Mouse (Mus musculus): ENCODE results near the gene Brap. TPM values are rescaled to one million over a fixed set of nuclear protein-coding genes. Genes with fewer than 3 reads are reported as not detected.
"Not testable (repeated sequence)": the region's sequence is repeated elsewhere in the genome, so short reads cannot be mapped to it uniquely, and the experiment has no call there.

The Brap gene
- polyA plus RNA-seq (2015; fragmentation: Nextera tagmentation; extraction: Ambion mirVana) = 37.3 and 39.2 TPM in 2 replicates

DNA sequence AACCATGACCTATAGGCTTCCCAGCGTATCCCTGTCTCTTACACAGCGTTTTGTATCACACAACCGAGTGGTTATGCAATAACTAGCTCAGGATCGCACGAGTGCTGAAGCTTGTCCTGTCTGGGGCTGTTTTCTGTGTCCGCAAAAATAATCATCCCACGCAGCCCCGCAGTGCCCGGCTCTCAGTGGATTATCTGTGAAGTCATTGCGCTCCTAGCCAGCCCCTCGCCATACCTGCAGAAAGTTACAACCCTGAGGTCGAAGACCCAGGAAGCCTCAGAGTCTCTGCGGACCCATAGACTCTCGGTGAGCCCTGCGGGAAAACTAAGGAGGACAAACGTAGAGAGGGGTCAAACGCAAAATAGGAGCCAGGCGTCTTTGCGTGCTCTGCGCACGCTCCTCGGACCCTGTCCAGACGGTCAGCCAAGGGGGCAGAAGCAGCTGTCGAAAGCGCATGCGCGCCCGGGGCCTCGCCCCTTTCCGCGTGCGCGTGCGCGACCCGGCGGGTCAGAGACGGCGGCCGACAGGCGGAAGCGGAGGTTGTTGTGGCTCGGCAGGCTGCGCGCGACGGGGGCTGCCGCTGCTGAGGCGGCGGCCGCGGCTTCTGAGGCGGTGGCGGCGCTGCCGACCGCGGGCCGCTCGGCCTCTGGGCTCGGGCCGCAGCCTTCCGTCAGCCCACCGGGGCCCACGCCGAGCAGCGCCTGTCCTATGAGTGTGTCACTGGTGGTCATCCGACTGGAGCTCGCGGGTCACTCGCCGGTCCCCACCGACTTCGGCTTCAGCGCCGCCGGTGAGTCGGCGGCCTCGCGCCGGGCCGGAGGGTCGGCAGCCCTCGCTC is at the start of gene Brap, which contains the start of gene Acad10:
Brap (plus strand) TSS at position 505 of the 838 bp plus-strand sequence.
Acad10 (minus strand) TSS at position 456 of the 838 bp plus-strand sequence.
- Histone ChIP-seq H3K27me3 (ENCODE audit: insufficient read depth, low read length) (no peaks in the 10 kb centered on the region), H3K4me2 (ENCODE audit: low read length) (peak within 1 kb of the TSS; percentile 72), H3K9ac (ENCODE audit: low read depth, low read length) (peak within 1 kb of the TSS; percentile 96), H3K27ac (peak within 1 kb of the TSS; percentile 75), H3K36me3 (ENCODE audit: insufficient read depth, low read length) (peaks cover 18% of the 10 kb centered on the region; the same call in 1 of the 2 replicates), H3K4me1 (replicated peaks; ENCODE audit: insufficient read depth, low read length) (peaks cover 11% of the 10 kb centered on the region), H3K9me3 (replicated peaks; ENCODE audit: low read length) (no peaks in the 10 kb centered on the region), H3K4me3 (replicated peaks; ENCODE audit: low read depth, low read length) (peak within 1 kb of the TSS; percentile 98)
- DNase-seq (ENCODE audit: low spot score) (peak; percentile 95), ATAC-seq (replicated peaks; ENCODE audit: low FRiP score, low read depth) (peak; percentile 77)
- under 1% methylated on average over 79 of the region's 85 CpGs for WGBS
- TF ChIP-seq CTCF (IDR thresholded peaks at IDR 0.05; ENCODE audit: low read depth) = no peak

- Histone ChIP-seq H3K4me3 (replicated peaks; ENCODE audit: low read depth, low read length) (no peak overlapping the region), H3K36me3 (ENCODE audit: insufficient read depth, low read length) (no peaks in the 10 kb centered on the region), H3K27ac (no peak overlapping the region), H3K4me1 (replicated peaks; ENCODE audit: insufficient read depth, low read length) (no peaks in the 10 kb centered on the region), H3K27me3 (ENCODE audit: insufficient read depth, low read length) (no peaks in the 10 kb centered on the region), H3K9me3 (replicated peaks; ENCODE audit: low read length) (no peaks in the 10 kb centered on the region), H3K4me2 (ENCODE audit: low read length) (no peak overlapping the region), H3K9ac (ENCODE audit: low read depth, low read length) (no peak overlapping the region)
- no peak for DNase-seq (ENCODE audit: low spot score)
- ATAC-seq (replicated peaks; ENCODE audit: low FRiP score, low read depth) = no peak
- WGBS = 72% methylated on average over 6 of the region's 6 CpGs
- no peak for TF ChIP-seq CTCF (IDR thresholded peaks at IDR 0.05; ENCODE audit: low read depth)
Observed at GRCm38 (mm10) chr5:121612036-121612435, 48.3 kb upstream of the Brap start.

- DNase-seq (ENCODE audit: low spot score); H3K27me3 ChIP-seq (ENCODE audit: insufficient read depth, low read length); H3K27ac ChIP-seq; H3K9me3 ChIP-seq (replicated peaks; ENCODE audit: low read length); H3K9ac ChIP-seq (ENCODE audit: low read depth, low read length); H3K4me1 ChIP-seq (replicated peaks; ENCODE audit: insufficient read depth, low read length); H3K36me3 ChIP-seq (ENCODE audit: insufficient read depth, low read length); H3K4me2 ChIP-seq (ENCODE audit: low read length); ATAC-seq (replicated peaks; ENCODE audit: low FRiP score, low read depth); H3K4me3 ChIP-seq (replicated peaks; ENCODE audit: low read depth, low read length): not testable (repeated sequence)
- whole genome bisulfite sequencing = 76% methylated on average over 3 of the region's 3 CpGs
Observed at GRCm38 (mm10) chr5:121614921-121615320, 45.4 kb upstream of the Brap start.

- peak; percentile 92 for DNase-seq (ENCODE audit: low spot score)
- H3K9ac ChIP-seq (ENCODE audit: low read depth, low read length) = peak within 1 kb of the TSS; percentile 68
- peak within 1 kb of the TSS; percentile 84 for H3K4me2 ChIP-seq (ENCODE audit: low read length)
- H3K9me3 ChIP-seq (replicated peaks; ENCODE audit: low read length) = no peaks in the 10 kb centered on the region
- H3K27me3 ChIP-seq (ENCODE audit: insufficient read depth, low read length) = no peaks in the 10 kb centered on the region
- H3K27ac ChIP-seq = peak within 1 kb of the TSS; percentile 69
- under 1% methylated on average over 57 of the region's 58 CpGs for WGBS
- peak within 1 kb of the TSS; percentile 61 for H3K4me3 ChIP-seq (replicated peaks; ENCODE audit: low read depth, low read length)
- no peak for TF ChIP-seq CTCF (IDR thresholded peaks at IDR 0.05; ENCODE audit: low read depth)
- no peaks in the 10 kb centered on the region for H3K36me3 ChIP-seq (ENCODE audit: insufficient read depth, low read length)
- peak; percentile 86 for ATAC-seq (replicated peaks; ENCODE audit: low FRiP score, low read depth)
- H3K4me1 ChIP-seq (replicated peaks; ENCODE audit: insufficient read depth, low read length) = no peaks in the 10 kb centered on the region
Observed at GRCm38 (mm10) chr5:121618592-121619513, 41.5 kb upstream of the Brap start, which contains the start of gene Acad12. Gene Acad12, minus strand, starts transcription at chr5:121618938.

DNA sequence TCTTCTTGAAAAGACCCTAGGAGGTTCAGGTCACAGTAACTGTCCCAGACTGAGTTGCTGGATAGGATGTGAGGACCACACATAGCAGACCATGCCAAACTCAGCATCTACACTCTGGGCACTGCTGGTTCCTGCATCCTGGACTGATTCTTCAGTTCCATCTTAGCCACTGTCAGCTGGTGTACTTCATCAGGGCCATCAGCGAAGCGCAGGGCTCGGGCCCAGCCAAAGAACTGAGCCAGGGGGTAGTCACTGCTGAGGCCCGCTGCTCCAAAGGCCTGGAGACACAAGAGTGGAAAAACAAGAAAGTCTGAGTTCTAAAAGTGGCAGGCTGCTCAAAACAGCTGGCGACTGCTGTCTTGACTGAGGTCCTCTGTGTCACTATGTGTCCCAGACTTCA is 39.3 kb upstream of the Brap start:
- Histone ChIP-seq H3K36me3 (ENCODE audit: insufficient read depth, low read length) (no peaks in the 10 kb centered on the region), H3K27me3 (ENCODE audit: insufficient read depth, low read length) (no peaks in the 10 kb centered on the region), H3K9ac (ENCODE audit: low read depth, low read length) (no peak overlapping the region), H3K4me2 (ENCODE audit: low read length) (no peak overlapping the region), H3K4me1 (replicated peaks; ENCODE audit: insufficient read depth, low read length) (no peaks in the 10 kb centered on the region), H3K4me3 (replicated peaks; ENCODE audit: low read depth, low read length) (no peak overlapping the region), H3K9me3 (replicated peaks; ENCODE audit: low read length) (no peaks in the 10 kb centered on the region), H3K27ac (no peak overlapping the region)
- ATAC-seq (replicated peaks; ENCODE audit: low FRiP score, low read depth) (no peak), DNase-seq (ENCODE audit: low spot score) (no peak)
- 89% methylated on average over 5 of the region's 5 CpGs for WGBS
- no peak for TF ChIP-seq CTCF (IDR thresholded peaks at IDR 0.05; ENCODE audit: low read depth)

DNA sequence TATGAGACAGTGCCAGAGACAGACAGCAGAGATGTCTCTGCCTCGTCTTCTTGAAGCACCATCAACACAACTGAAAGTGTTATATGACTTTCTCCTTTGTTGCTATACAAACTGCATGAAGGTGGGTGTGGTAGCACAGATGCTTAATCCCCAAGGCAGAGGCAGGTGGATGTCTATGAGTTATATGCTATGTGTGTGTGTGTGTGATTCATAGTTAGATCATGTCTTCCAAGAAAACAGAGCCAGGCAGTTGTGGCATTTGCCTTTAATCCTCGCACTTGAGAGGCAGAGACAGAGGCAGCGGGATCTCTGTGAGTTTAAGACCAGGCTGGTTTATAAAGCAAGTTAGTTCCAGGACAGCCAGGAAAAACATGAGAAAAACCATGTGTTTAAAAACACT is 37.1 kb upstream of the Brap start:
- Histone ChIP-seq H3K4me1 (replicated peaks; ENCODE audit: insufficient read depth, low read length) (no peaks in the 10 kb centered on the region), H3K36me3 (ENCODE audit: insufficient read depth, low read length) (no peaks in the 10 kb centered on the region), H3K27me3 (ENCODE audit: insufficient read depth, low read length) (no peaks in the 10 kb centered on the region), H3K27ac (no peak overlapping the region), H3K9me3 (replicated peaks; ENCODE audit: low read length) (no peaks in the 10 kb centered on the region), H3K4me3 (replicated peaks; ENCODE audit: low read depth, low read length) (no peak overlapping the region), H3K9ac (ENCODE audit: low read depth, low read length) (no peak overlapping the region), H3K4me2 (ENCODE audit: low read length) (no peak overlapping the region)
- no peak for ATAC-seq (replicated peaks; ENCODE audit: low FRiP score, low read depth)
- DNase-seq (ENCODE audit: low spot score) = no peak
- TF ChIP-seq CTCF (IDR thresholded peaks at IDR 0.05; ENCODE audit: low read depth) = no peak
- WGBS = 82% methylated on average over 3 of the region's 3 CpGs

Measured in kidney, postnatal 0 days (tissue).